Mouse (Mus musculus) embryonic facial prominence, embryonic 14.5 days (tissue): ENCODE results near the gene Myo1d. TPM values are rescaled to one million over a fixed set of nuclear protein-coding genes. Genes with fewer than 3 reads are reported as not detected.

Experiments
- polyA plus RNA-seq: library from polyadenylated mRNA; unstranded; fragments of >200 nt; fragmentation: Nextera tagmentation; extraction: Ambion mirVana; gene quantifications from 2 replicates; pipeline ENCODE4 v1.2.1, GENCODE M21; 2014

Gene Myo1d
- polyA plus RNA-seq, 1 experiment from 2014 or later: 10.7 TPM

Other genes starting within 250 kb of the Myo1d start
- 60.4 and 61.3 TPM in 2 replicates for gene Tmem98, start 30.1 kb upstream of the Myo1d start, polyA plus RNA-seq
- gene Spaca3, start 78.3 kb upstream of the Myo1d start, polyA plus RNA-seq: not detected in 2 replicates